Mouse (Mus musculus): ENCODE data around the gene Ptpra. TPM values are rescaled to one million over a fixed set of nuclear protein-coding genes. Genes with fewer than 3 reads are reported as not detected.
"Not testable (repeated sequence)": the region's sequence is repeated elsewhere in the genome, so short reads cannot be mapped to it uniquely, and the experiment has no call there.

The Ptpra gene
- total and polyA plus RNA-seq, 3 experiments, result 27.8 to 46.0 (median 44.0) TPM

DNA sequence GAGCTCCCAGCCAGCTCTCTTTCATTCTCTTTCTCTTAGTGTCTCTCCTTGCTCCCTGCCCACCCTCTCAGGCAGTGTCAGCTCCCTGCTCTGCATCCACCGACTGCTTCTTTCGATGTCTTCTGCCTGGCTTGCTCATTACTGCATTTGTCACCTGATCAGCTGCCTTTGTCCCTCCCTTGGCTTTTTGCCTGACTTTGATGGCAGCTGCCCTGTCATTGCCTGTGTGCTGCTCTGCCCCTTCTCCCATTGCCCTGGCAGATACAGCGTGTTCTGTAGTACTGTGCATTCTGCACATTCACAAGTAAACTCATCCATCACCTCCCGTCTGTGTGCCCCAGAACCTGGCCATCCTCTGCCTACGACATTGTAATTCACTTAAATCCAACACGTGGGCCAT is 46.0 kb downstream of the Ptpra start:
- H3K4me1 ChIP-seq (ENCODE audit: control insufficient read depth, insufficient read depth, low read length), result peaks cover 15% of the 10 kb centered on the region
- H3K4me3 ChIP-seq, result no peak overlapping the region
- no peak overlapping the region for H3K9ac ChIP-seq (ENCODE audit: low read depth, low read length)
- no peaks in the 10 kb centered on the region for H3K27me3 ChIP-seq (ENCODE audit: control insufficient read depth, insufficient read depth, low read length)
- peaks cover 6% of the 10 kb centered on the region for H3K36me3 ChIP-seq (ENCODE audit: control insufficient read depth, insufficient read depth, low read length)
- peak overlapping the region; percentile 3; the same call in 1 of the 2 replicates for H3K27ac ChIP-seq
- H3K79me2 ChIP-seq (replicated peaks; ENCODE audit: control insufficient read depth, insufficient read depth, low read length), result peaks cover 5% of the 10 kb centered on the region
- intact Hi-C loops (cut with DNase I), result no loop called here
- 34% methylated on average over 6 of the region's 6 CpGs for WGBS
- TF ChIP-seq EP300 (IDR thresholded peaks at IDR 0.05; ENCODE audit: insufficient read depth, low read depth, low read length) (no peak), CTCF (IDR thresholded peaks at IDR 0.05) (no peak), POLR2A (IDR thresholded peaks at IDR 0.05; ENCODE audit: insufficient read depth, low read depth, low read length) (no peak)
- DNase-seq, result peak; percentile 48 to 63

- 26% methylated on average over 4 of the region's 4 CpGs for WGBS
- no peak overlapping the region for H3K9ac ChIP-seq (ENCODE audit: low read depth, low read length)
- H3K79me2 ChIP-seq (replicated peaks; ENCODE audit: control insufficient read depth, insufficient read depth, low read length), result peaks cover 5% of the 10 kb centered on the region
- intact Hi-C loops (cut with DNase I), result no loop called here
- no peak for DNase-seq
- H3K27ac ChIP-seq, result peak overlapping the region; percentile 21; the same call in 1 of the 2 replicates
- TF ChIP-seq EP300 (IDR thresholded peaks at IDR 0.05; ENCODE audit: insufficient read depth, low read depth, low read length) (no peak), POLR2A (IDR thresholded peaks at IDR 0.05; ENCODE audit: insufficient read depth, low read depth, low read length) (no peak), CTCF (IDR thresholded peaks at IDR 0.05) (no peak)
- H3K36me3 ChIP-seq (ENCODE audit: control insufficient read depth, insufficient read depth, low read length), result peaks cover 4% of the 10 kb centered on the region
- H3K27me3 ChIP-seq (ENCODE audit: control insufficient read depth, insufficient read depth, low read length), result no peaks in the 10 kb centered on the region
- H3K4me3 ChIP-seq, result no peak overlapping the region
- peaks cover 14% of the 10 kb centered on the region for H3K4me1 ChIP-seq (ENCODE audit: control insufficient read depth, insufficient read depth, low read length)
Observed at GRCm38 (mm10) chr2:130496931-130497330, 46.9 kb downstream of the Ptpra start.

GRCm38 (mm10) chr2:130499546-130499945 is 49.5 kb downstream of the Ptpra start:
- Histone ChIP-seq H3K79me2 (replicated peaks; ENCODE audit: control insufficient read depth, insufficient read depth, low read length) (peaks cover 4% of the 10 kb centered on the region; the same call in 1 of the 2 replicates), H3K36me3 (ENCODE audit: control insufficient read depth, insufficient read depth, low read length) (peaks cover 4% of the 10 kb centered on the region), H3K27ac (no peak overlapping the region), H3K9ac (ENCODE audit: low read depth, low read length) (no peak overlapping the region), H3K4me3 (no peak overlapping the region), H3K27me3 (ENCODE audit: control insufficient read depth, insufficient read depth, low read length) (no peaks in the 10 kb centered on the region), H3K4me1 (ENCODE audit: control insufficient read depth, insufficient read depth, low read length) (peaks cover 14% of the 10 kb centered on the region)
- WGBS, result 65% methylated on average over 3 of the region's 3 CpGs
- intact Hi-C loops (cut with DNase I), result no loop called here
- no peak for DNase-seq
- TF ChIP-seq CTCF (IDR thresholded peaks at IDR 0.05) (no peak), EP300 (IDR thresholded peaks at IDR 0.05; ENCODE audit: insufficient read depth, low read depth, low read length) (no peak), POLR2A (IDR thresholded peaks at IDR 0.05; ENCODE audit: insufficient read depth, low read depth, low read length) (no peak)

DNA sequence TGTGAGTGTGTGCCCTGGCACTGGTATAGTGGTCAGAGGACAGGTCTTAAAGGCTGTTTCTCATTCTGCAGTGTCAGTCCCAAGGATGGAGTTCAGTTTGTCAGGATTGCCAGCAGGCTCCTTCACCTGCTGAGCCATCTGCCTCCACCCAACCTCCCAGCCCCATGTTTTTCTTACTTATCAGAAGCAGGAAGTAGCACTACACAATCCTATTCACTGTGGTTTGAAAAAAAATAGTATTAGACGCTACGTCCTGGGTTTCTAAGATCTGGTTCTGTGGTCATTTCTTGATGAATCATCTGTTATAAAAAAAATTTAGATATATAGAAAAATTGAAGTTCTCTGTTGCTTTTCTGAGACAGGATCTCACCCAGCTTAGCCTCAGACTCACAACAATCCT is 51.5 kb downstream of the Ptpra start:
- no peak for DNase-seq
- H3K27me3 ChIP-seq (ENCODE audit: control insufficient read depth, insufficient read depth, low read length), result no peaks in the 10 kb centered on the region
- peaks cover 4% of the 10 kb centered on the region for H3K36me3 ChIP-seq (ENCODE audit: control insufficient read depth, insufficient read depth, low read length)
- WGBS, result 32% methylated on average over 2 of the region's 2 CpGs
- no peak overlapping the region for H3K4me3 ChIP-seq
- H3K27ac ChIP-seq, result no peak overlapping the region
- no peak overlapping the region for H3K9ac ChIP-seq (ENCODE audit: low read depth, low read length)
- peaks cover 2% of the 10 kb centered on the region; the same call in 1 of the 2 replicates for H3K79me2 ChIP-seq (replicated peaks; ENCODE audit: control insufficient read depth, insufficient read depth, low read length)
- TF ChIP-seq EP300 (IDR thresholded peaks at IDR 0.05; ENCODE audit: insufficient read depth, low read depth, low read length) (no peak), POLR2A (IDR thresholded peaks at IDR 0.05; ENCODE audit: insufficient read depth, low read depth, low read length) (no peak), CTCF (IDR thresholded peaks at IDR 0.05) (no peak)
- intact Hi-C loops (cut with DNase I), result no loop called here
- peaks cover 7% of the 10 kb centered on the region for H3K4me1 ChIP-seq (ENCODE audit: control insufficient read depth, insufficient read depth, low read length)

DNA sequence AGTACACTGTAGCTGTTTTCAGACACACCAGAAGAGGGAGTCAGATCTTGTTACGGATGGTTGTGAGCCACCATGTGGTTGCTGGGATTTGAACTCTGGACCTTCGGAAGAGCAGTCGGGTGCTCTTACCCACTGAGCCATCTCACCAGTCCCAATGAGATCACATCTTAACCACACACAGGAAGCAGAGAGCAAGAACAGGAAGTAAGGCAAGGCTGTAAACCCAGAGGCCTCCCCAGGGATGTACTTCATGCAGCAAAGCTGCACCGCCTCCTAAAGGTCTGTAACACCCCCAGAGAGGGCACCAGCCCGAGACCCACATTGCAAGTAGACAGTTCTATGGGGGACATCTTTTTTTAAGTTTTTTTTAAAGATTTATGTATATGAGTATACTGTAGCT is 61.5 kb downstream of the Ptpra start:
- DNase-seq; H3K4me1 ChIP-seq (ENCODE audit: control insufficient read depth, insufficient read depth, low read length); intact Hi-C loops (cut with DNase I); H3K4me3 ChIP-seq; H3K79me2 ChIP-seq (replicated peaks; ENCODE audit: control insufficient read depth, insufficient read depth, low read length); H3K27ac ChIP-seq; H3K9ac ChIP-seq (ENCODE audit: low read depth, low read length); H3K36me3 ChIP-seq (ENCODE audit: control insufficient read depth, insufficient read depth, low read length); H3K27me3 ChIP-seq (ENCODE audit: control insufficient read depth, insufficient read depth, low read length): not testable (repeated sequence)
- WGBS, result 94% methylated on average over 4 of the region's 5 CpGs

GRCm38 (mm10) chr2:130513907-130514306 is 63.8 kb downstream of the Ptpra start:
- 96% methylated on average over 8 of the region's 8 CpGs for WGBS
- no peak for DNase-seq
- Histone ChIP-seq H3K4me1 (ENCODE audit: control insufficient read depth, insufficient read depth, low read length) (peaks cover 1% of the 10 kb centered on the region; the same call in 1 of the 2 replicates), H3K36me3 (ENCODE audit: control insufficient read depth, insufficient read depth, low read length) (no peaks in the 10 kb centered on the region; the same call in 1 of the 2 replicates), H3K79me2 (replicated peaks; ENCODE audit: control insufficient read depth, insufficient read depth, low read length) (peaks cover 2% of the 10 kb centered on the region; the same call in 1 of the 2 replicates), H3K9ac (ENCODE audit: low read depth, low read length) (no peak overlapping the region), H3K27ac (no peak overlapping the region), H3K27me3 (ENCODE audit: control insufficient read depth, insufficient read depth, low read length) (no peaks in the 10 kb centered on the region), H3K4me3 (no peak overlapping the region)
- TF ChIP-seq EP300 (IDR thresholded peaks at IDR 0.05; ENCODE audit: insufficient read depth, low read depth, low read length) (no peak), POLR2A (IDR thresholded peaks at IDR 0.05; ENCODE audit: insufficient read depth, low read depth, low read length) (no peak), CTCF (IDR thresholded peaks at IDR 0.05) (no peak)
- intact Hi-C loops (cut with DNase I), result no loop called here
